12 mouse cellular contexts compared by ENCODE assay signal in the genomic region with DNA sequence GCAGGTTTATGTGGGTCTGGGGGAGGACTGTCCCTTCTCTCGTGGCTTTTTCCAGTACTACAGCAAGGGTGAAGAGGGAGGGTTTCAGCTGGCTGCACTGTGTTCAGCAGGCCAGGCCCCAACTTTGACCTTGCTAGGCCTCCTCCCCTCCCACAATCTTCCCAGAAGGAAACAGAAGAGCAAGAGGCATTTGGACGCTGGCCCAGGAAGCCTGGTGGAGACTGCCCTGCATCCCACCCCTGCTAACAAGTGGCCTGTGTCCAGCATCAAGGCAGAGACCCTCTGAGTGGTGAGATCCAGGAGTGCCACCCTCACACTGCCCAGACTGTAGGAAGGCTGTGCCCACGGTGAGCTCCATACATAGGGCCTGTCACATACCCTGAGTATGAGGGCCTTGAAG. TPM values are rescaled to one million over a fixed set of nuclear protein-coding genes. Genes with fewer than 3 reads are reported as not detected.
A peak's percentile ranks its signal among the peaks of the same experiment; 100 is the strongest.
DNase-seq lines count a peak whose midpoint lies in the region; ATAC-seq lines count a peak whose summit lies in the region.
"Had no signal": no experiment of that assay in that cellular context is flagged by ENCODE, and none has a peak within 500 bp of the region (broad histone marks: within the 10 kb centered on the region; RNA-seq: fewer than 3 reads in every experiment).

No protein-coding gene starts in this region.

- H3K9ac ChIP-seq in hindbrain, embryonic 16.5 days (ENCODE audit: low read depth, low read length): no peak overlapping the region
- H3K9ac ChIP-seq in heart, embryonic 14.5 days (ENCODE audit: low read length): no peak overlapping the region; the same call in 1 of the 2 replicates
- H3K9ac ChIP-seq: hindbrain, embryonic 15.5 days had no signal

- H3K27me3 ChIP-seq in hindbrain, embryonic 10.5 days (ENCODE audit: insufficient read depth, poor library complexity, severe bottlenecking): 0 out of 2 replicates have a peak, but pooled peaks cover 6% of the 10 kb centered on the region
- H3K27me3 ChIP-seq in hindbrain, embryonic 16.5 days (replicated peaks; ENCODE audit: control insufficient read depth, insufficient read depth, low read length): no peaks in the 10 kb centered on the region
- H3K27me3 ChIP-seq in heart, embryonic 14.5 days (ENCODE audit: control insufficient read depth, insufficient read depth, low read length): no peaks in the 10 kb centered on the region
- H3K27me3 ChIP-seq: hindbrain, embryonic 15.5 days had no signal

- no peak for ATAC-seq in hindbrain, embryonic 16.5 days
- peak; percentile 68 for ATAC-seq in heart, embryonic 14.5 days (ENCODE audit: insufficient number of reproducible peaks, insufficient read depth, low FRiP score, low read depth)

- 77% methylated on average over 3 of the region's 3 CpGs for WGBS in hindbrain, embryonic 10.5 days
- WGBS in hindbrain, embryonic 16.5 days: 59% methylated on average over 3 of the region's 3 CpGs
- 18% methylated on average over 3 of the region's 3 CpGs for WGBS in heart, embryonic 14.5 days

- peaks cover 76% of the 10 kb centered on the region for H3K4me1 ChIP-seq in hindbrain, embryonic 10.5 days (replicated peaks)
- H3K4me1 ChIP-seq in hindbrain, embryonic 16.5 days (ENCODE audit: control insufficient read depth, insufficient read depth, low read depth, low read length): peaks cover 17% of the 10 kb centered on the region
- peaks cover 28 to 32% of the 10 kb centered on the region in 2 experiments for H3K4me1 ChIP-seq in heart, embryonic 14.5 days (ENCODE audit: control insufficient read depth in 2 of 2, insufficient read depth in 2 of 2, low read length in 2 of 2)

- no peaks in the 10 kb centered on the region for H3K36me3 ChIP-seq in hindbrain, embryonic 10.5 days
- no peaks in the 10 kb centered on the region for H3K36me3 ChIP-seq in hindbrain, embryonic 16.5 days (ENCODE audit: control insufficient read depth, insufficient read depth, low read length)
- no peaks in the 10 kb centered on the region for H3K36me3 ChIP-seq in heart, embryonic 14.5 days (ENCODE audit: control insufficient read depth, insufficient read depth, low read length)
- H3K36me3 ChIP-seq: hindbrain, embryonic 15.5 days had no signal

- DNase-seq in hindbrain, embryonic 10.5 days (ENCODE audit: low spot score): no peak
- peak; percentile 74 for DNase-seq in adipocyte (ENCODE audit: low spot score)
- peak; percentile 80 for DNase-seq in kidney, postnatal 36 days
- no peak for DNase-seq in urinary bladder, postnatal 14 days (ENCODE audit: low spot score)
- DNase-seq in Muller cell, postnatal 12 days (ENCODE audit: inconsistent ontology term): no peak
- DNase-seq in thymus, postnatal 36 days: no peak
- DNase-seq: cerebellum, adult 9-10 months; left cerebral cortex, postnatal 4 days had no signal

- H3K27ac ChIP-seq in hindbrain, embryonic 10.5 days: peak overlapping the region; percentile 42
- H3K27ac ChIP-seq in hindbrain, embryonic 16.5 days (ENCODE audit: low read depth, low read length): no peak overlapping the region
- peak overlapping the region; percentile 54 to 69 for H3K27ac ChIP-seq in heart, embryonic 14.5 days (replicated peaks in 1 of 2; ENCODE audit: control insufficient read depth in 1 of 2, insufficient read depth in 1 of 2, low read depth in 2 of 2, low read length in 2 of 2)
- H3K27ac ChIP-seq: hindbrain, embryonic 15.5 days had no signal

- no peaks in the 10 kb centered on the region for H3K9me3 ChIP-seq in hindbrain, embryonic 10.5 days
- H3K9me3 ChIP-seq in hindbrain, embryonic 16.5 days (ENCODE audit: control insufficient read depth, low read length): no peaks in the 10 kb centered on the region
- no peaks in the 10 kb centered on the region for H3K9me3 ChIP-seq in heart, embryonic 14.5 days (ENCODE audit: control insufficient read depth, low read length)
- H3K9me3 ChIP-seq: hindbrain, embryonic 15.5 days had no signal

- H3K4me2 ChIP-seq in hindbrain, embryonic 16.5 days (ENCODE audit: low read length): no peak overlapping the region
- no peak overlapping the region for H3K4me2 ChIP-seq in heart, embryonic 14.5 days (ENCODE audit: low read length)
- H3K4me2 ChIP-seq: hindbrain, embryonic 15.5 days had no signal

- no peak overlapping the region for H3K4me3 ChIP-seq in hindbrain, embryonic 10.5 days
- H3K4me3 ChIP-seq in hindbrain, embryonic 16.5 days (ENCODE audit: low read length): no peak overlapping the region
- H3K4me3 ChIP-seq in heart, embryonic 14.5 days (ENCODE audit: control insufficient read depth in 1 of 2, insufficient read depth in 1 of 2, low read depth in 1 of 2, low read length in 2 of 2): no peak overlapping the region
- H3K4me3 ChIP-seq: hindbrain, embryonic 15.5 days had no signal

RNA-seq across cellular contexts. Expression of a gene that starts 27.8 kb away (rescaled TPM):
- polyA plus RNA-seq in hindbrain, embryonic 10.5 days (2016; fragmentation: Nextera tagmentation; extraction: Ambion mirVana): 39.1 and 46.4 TPM in 2 replicates
- 13.3 and 15.1 TPM in 2 replicates for polyA plus RNA-seq in hindbrain, embryonic 16.5 days (2015; fragmentation: Nextera tagmentation; extraction: Ambion mirVana)
- polyA plus RNA-seq in heart, embryonic 14.5 days (2014; fragmentation: Nextera tagmentation; extraction: Ambion mirVana): 21.2 and 21.6 TPM in 2 replicates

RNA-seq across cellular contexts. Expression of a gene that starts 35.5 kb away (rescaled TPM):
- polyA plus RNA-seq in hindbrain, embryonic 10.5 days (2016; fragmentation: Nextera tagmentation; extraction: Ambion mirVana): 78.3 and 101 TPM in 2 replicates
- 75.4 and 76.2 TPM in 2 replicates for polyA plus RNA-seq in hindbrain, embryonic 16.5 days (2015; fragmentation: Nextera tagmentation; extraction: Ambion mirVana)
- polyA plus RNA-seq in heart, embryonic 14.5 days (2014; fragmentation: Nextera tagmentation; extraction: Ambion mirVana): 161 and 177 TPM in 2 replicates

RNA-seq across cellular contexts. Expression of a gene that starts 42.2 kb away (rescaled TPM):
- not detected in 2 replicates for polyA plus RNA-seq in hindbrain, embryonic 10.5 days (2016; fragmentation: Nextera tagmentation; extraction: Ambion mirVana)
- not detected in 2 replicates for polyA plus RNA-seq in hindbrain, embryonic 16.5 days (2015; fragmentation: Nextera tagmentation; extraction: Ambion mirVana)
- polyA plus RNA-seq in heart, embryonic 14.5 days (2014; fragmentation: Nextera tagmentation; extraction: Ambion mirVana): not detected in 2 replicates
- polyA plus RNA-seq: C2C12; hindbrain, embryonic 15.5 days had no signal

RNA-seq across cellular contexts. Expression of a gene that starts 60.0 kb away (rescaled TPM):
- polyA plus RNA-seq in hindbrain, embryonic 10.5 days (2016; fragmentation: Nextera tagmentation; extraction: Ambion mirVana): 12.3 and 13.5 TPM in 2 replicates
- 6.2 and 7.2 TPM in 2 replicates for polyA plus RNA-seq in hindbrain, embryonic 16.5 days (2015; fragmentation: Nextera tagmentation; extraction: Ambion mirVana)
- polyA plus RNA-seq in heart, embryonic 14.5 days (2014; fragmentation: Nextera tagmentation; extraction: Ambion mirVana): 24.0 and 24.7 TPM in 2 replicates

Comparison
In these comparisons a context has a peak if more than half of its experiments do, and no peak if none do; other contexts are left out.
1. DNase-seq: peak in adipocyte (single experiment) and kidney, postnatal 36 days (2 of 2); none in hindbrain, embryonic 10.5 days (single experiment), urinary bladder, postnatal 14 days (single experiment), Muller cell, postnatal 12 days (single experiment) and thymus, postnatal 36 days (0 of 2).